Mouse (Mus musculus) C2C12 (cell line): ENCODE measurements at regions not wholly inside any gene's neighbourhood (a gene's known extent, or its start where the extent isn't known, plus 50 kb on each side); places are given as distances from the start of the nearest gene placed in this dataset.

Experiments used
- H3K27me3 ChIP-seq: one replicate; pipeline ENCODE4 v1.6.1; 2011; ENCODE audit not compliant: control insufficient read depth, insufficient read depth, insufficient read length
- H3K36me3 ChIP-seq: one replicate; pipeline ENCODE4 v1.6.1; 2011; ENCODE audit not compliant: control insufficient read depth, insufficient read depth
- H3K4me3 ChIP-seq: one replicate; pipeline ENCODE4 v1.5.1; 2011; ENCODE audit warnings: mild to moderate bottlenecking, control low read depth; ENCODE audit not compliant: poor library complexity, insufficient read depth, severe bottlenecking
- H3K79me2 ChIP-seq: one replicate; pipeline ENCODE4 v1.6.1; 2011; ENCODE audit not compliant: control insufficient read depth, insufficient read depth
- H3K79me3 ChIP-seq: one replicate; pipeline ENCODE4 v1.6.1; 2011; ENCODE audit warnings: low read depth, control low read depth
- H3ac ChIP-seq: one replicate; pipeline ENCODE3; 2011; ENCODE audit warnings: low read depth; ENCODE audit not compliant: control insufficient read depth, insufficient read length
- CEBPB ChIP-seq: IDR thresholded peaks from one replicate; pipeline ENCODE4 v1.6.1; 2011; ENCODE audit warnings: low read depth, mild to moderate bottlenecking, control low read depth, moderate library complexity
- CTCF ChIP-seq: IDR thresholded peaks from one replicate; pipeline ENCODE4 v1.5.1; 2011; ENCODE audit not compliant: control insufficient read depth, insufficient read depth, insufficient read length
- FOSL1 ChIP-seq: IDR thresholded peaks from one replicate; pipeline ENCODE4 v1.8.0; 2011; ENCODE audit warnings: mild to moderate bottlenecking, low read length; ENCODE audit not compliant: poor library complexity, insufficient read depth, severe bottlenecking
- MAX ChIP-seq: IDR thresholded peaks from one replicate; pipeline ENCODE4 v1.6.1; 2011; ENCODE audit warnings: mild to moderate bottlenecking, control low read depth
- MYOD1 ChIP-seq: IDR thresholded peaks from one replicate; pipeline ENCODE4 v1.6.1; 2011; ENCODE audit warnings: low read depth; ENCODE audit not compliant: control insufficient read depth, insufficient read length
- MYOG ChIP-seq: IDR thresholded peaks from one replicate; pipeline ENCODE4 v1.6.1; 2011; ENCODE audit not compliant: control insufficient read depth, insufficient read length; ENCODE audit errors: extremely low read depth
- USF1 ChIP-seq: IDR thresholded peaks from one replicate; pipeline ENCODE4 v1.6.1; 2011; ENCODE audit warnings: low read depth, mild to moderate bottlenecking, control low read depth, moderate library complexity

DNA sequence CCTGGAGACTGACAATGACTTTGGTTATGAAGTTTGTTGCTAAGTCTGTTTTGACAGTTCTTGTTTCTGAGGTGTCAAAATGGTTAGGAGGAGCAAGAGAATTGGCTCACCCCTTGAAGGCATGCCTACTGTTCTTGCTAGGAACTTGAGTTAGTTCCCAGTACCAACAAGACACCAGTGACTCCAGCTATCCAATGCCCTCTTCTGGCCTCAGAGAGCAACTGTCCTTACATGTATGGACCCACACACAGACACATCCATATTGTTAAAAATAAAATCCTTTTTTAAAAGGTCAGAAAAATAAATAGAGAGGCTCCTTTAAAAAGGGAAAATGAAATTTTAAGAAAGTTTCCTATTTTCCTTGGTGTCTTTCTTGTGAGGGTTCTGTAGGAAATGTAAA is 272.3 kb downstream of the Ccdc91 start:
- Histone ChIP-seq H3K36me3 (no peaks in the 10 kb centered on the region), H3ac (no peak overlapping the region), H3K79me2 (no peaks in the 10 kb centered on the region), H3K4me3 (no peak overlapping the region), H3K79me3 (no peaks in the 10 kb centered on the region), H3K27me3 (no peaks in the 10 kb centered on the region)
- TF ChIP-seq MYOD1 = no peak
- TF ChIP-seq FOSL1 = no peak
- TF ChIP-seq CEBPB = no peak
- TF ChIP-seq MAX = no peak

DNA sequence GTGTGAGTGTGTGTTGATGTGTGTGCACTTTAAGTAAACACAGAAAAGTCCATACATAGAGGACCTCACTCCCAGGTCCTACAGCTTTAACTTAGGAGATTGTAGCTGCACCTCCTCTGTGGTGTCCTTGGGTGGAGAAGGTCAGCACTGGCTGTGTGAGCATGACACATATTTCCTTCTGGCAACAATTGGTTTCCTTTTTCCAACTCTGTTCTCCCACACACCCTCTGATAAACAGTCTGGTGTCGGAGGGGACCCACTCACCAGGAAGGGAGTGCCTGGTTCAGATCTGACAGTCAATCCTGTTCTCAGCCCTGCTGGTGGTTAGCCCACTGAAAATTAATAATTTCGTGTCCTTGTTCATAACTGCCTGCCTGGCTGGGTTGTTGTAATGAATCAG is 276.7 kb downstream of the Ccdc91 start:
- Histone ChIP-seq H3K27me3 (no peaks in the 10 kb centered on the region), H3K79me2 (no peaks in the 10 kb centered on the region), H3K4me3 (no peak overlapping the region), H3K79me3 (no peaks in the 10 kb centered on the region), H3ac (no peak overlapping the region), H3K36me3 (no peaks in the 10 kb centered on the region)
- no peak for TF ChIP-seq MAX
- TF ChIP-seq MYOG = no peak
- no peak for TF ChIP-seq MYOD1
- no peak for TF ChIP-seq CTCF
- no peak for TF ChIP-seq FOSL1
- TF ChIP-seq CEBPB = no peak
- no peak for TF ChIP-seq USF1

- TF ChIP-seq MYOD1 = no peak
- no peak for TF ChIP-seq USF1
- TF ChIP-seq MYOG = no peak
- TF ChIP-seq MAX = no peak
- no peak for TF ChIP-seq CTCF
- TF ChIP-seq FOSL1 = no peak
- TF ChIP-seq CEBPB = no peak
- H3K4me3 ChIP-seq = no peak overlapping the region
- H3K79me2 ChIP-seq = no peaks in the 10 kb centered on the region
- H3ac ChIP-seq = no peak overlapping the region
- no peaks in the 10 kb centered on the region for H3K36me3 ChIP-seq
- no peaks in the 10 kb centered on the region for H3K79me3 ChIP-seq
- no peaks in the 10 kb centered on the region for H3K27me3 ChIP-seq
Measured at GRCm38 (mm10) chr6:147753828-147754227, 278.2 kb downstream of the Ccdc91 start.

DNA sequence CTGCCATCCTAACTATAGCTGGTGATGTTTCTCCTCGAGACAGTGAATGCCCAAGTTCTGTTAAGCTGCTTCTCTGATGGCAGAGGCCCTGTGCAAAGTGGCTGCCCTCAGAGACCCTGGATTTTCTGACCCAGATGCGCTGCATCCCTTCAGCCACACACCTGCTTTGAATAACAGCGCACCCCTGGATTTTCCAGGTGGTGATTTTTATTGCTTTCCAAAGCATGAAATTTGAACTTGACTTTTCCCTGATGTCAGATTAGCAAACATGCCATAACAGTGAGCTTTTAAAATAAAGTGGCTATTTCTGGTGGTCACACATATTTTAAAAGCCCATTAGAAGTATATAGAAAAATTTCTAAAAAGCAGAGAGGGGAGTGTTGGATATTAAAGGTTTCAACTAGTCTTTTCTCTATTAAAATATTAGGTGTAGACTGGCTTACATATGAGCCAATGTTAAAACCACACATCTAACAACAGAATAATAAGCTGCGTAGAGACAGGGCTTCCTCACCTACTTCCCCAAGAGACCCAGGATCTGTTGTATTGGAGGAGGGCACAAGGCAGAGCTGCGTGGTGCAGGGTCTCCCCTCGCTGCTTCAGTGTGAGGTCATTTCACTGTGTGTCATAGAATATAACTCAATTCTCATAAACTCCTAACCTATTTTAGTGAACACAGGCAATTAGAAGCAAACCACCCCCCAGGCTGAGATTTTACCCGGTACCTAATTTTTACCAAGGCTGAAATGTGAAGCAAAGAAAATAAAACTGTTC is 280.3 kb downstream of the Ccdc91 start:
- H3K79me3 ChIP-seq = no peaks in the 10 kb centered on the region
- no peaks in the 10 kb centered on the region for H3K79me2 ChIP-seq
- H3K36me3 ChIP-seq = no peaks in the 10 kb centered on the region
- TF ChIP-seq FOSL1 (no peak), MAX (no peak)
- no peak overlapping the region for H3K4me3 ChIP-seq
- no peaks in the 10 kb centered on the region for H3K27me3 ChIP-seq
- H3ac ChIP-seq = no peak overlapping the region

- Histone ChIP-seq H3ac (no peak overlapping the region), H3K79me3 (no peaks in the 10 kb centered on the region), H3K36me3 (no peaks in the 10 kb centered on the region), H3K27me3 (no peaks in the 10 kb centered on the region), H3K4me3 (no peak overlapping the region), H3K79me2 (no peaks in the 10 kb centered on the region)
- no peak for TF ChIP-seq CTCF
- TF ChIP-seq MYOG = no peak
- no peak for TF ChIP-seq FOSL1
Measured at GRCm38 (mm10) chr6:147759485-147759884, 283.9 kb downstream of the Ccdc91 start.

DNA sequence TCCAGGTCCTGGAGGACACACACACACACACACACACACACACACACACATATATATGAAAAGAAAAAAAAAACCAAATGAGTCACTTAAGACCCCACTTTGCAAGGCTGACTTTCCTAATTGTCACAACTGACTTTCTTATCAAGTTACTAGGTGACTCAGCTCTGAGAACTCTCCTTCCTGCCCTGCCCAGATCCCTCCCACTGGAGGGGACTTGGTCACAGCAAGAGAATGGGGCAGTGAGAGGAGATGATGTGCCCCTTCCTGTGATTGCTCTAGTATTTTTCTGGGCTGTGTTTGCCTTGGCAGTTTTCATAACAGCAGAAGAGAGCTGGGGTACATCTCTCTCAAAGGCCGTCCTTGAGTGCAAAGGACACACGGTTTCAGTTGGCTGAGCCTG is 284.5 kb downstream of the Ccdc91 start:
- H3K79me3 ChIP-seq = no peaks in the 10 kb centered on the region
- H3ac ChIP-seq = no peak overlapping the region
- TF ChIP-seq MAX (no peak), CTCF (no peak), USF1 (no peak), FOSL1 (peak; percentile 52), MYOD1 (peak; percentile 13)
- H3K27me3 ChIP-seq = no peaks in the 10 kb centered on the region
- H3K79me2 ChIP-seq = no peaks in the 10 kb centered on the region
- H3K36me3 ChIP-seq = no peaks in the 10 kb centered on the region
- no peak overlapping the region for H3K4me3 ChIP-seq
